Mouse (Mus musculus) liver, embryonic 13.5 days (tissue): Measurements from ENCODE around the gene Fbxo4. TPM values are rescaled to one million over a fixed set of nuclear protein-coding genes. Genes with fewer than 3 reads are reported as not detected.

Experiments used
- ATAC-seq: fragments of 200-750 bp; cut with Nextera tagmentation; 2 replicates; pipeline ENCODE4 v1.8.0; 2017; ENCODE audit warnings: low read depth, mild to moderate bottlenecking, moderate number of reproducible peaks, moderate library complexity
- DNase-seq: peaks from one replicate; pipeline ENCODE4 v3.0.0; 2022
- H3K27ac ChIP-seq: fragments of 300-500 bp; sonication (generic); 2 replicates; pipeline ENCODE4 v1.5.1; 2015; ENCODE audit warnings: moderate library complexity, mild to moderate bottlenecking, inconsistent platforms
- H3K27me3 ChIP-seq: fragments of 300-500 bp; sonication (generic); 2 replicates; pipeline ENCODE4 v1.6.1; 2015; ENCODE audit warnings: mild to moderate bottlenecking, inconsistent platforms
- H3K36me3 ChIP-seq: fragments of 300-500 bp; sonication (generic); 2 replicates; pipeline ENCODE4 v1.6.1; 2015; ENCODE audit warnings: mild to moderate bottlenecking, inconsistent platforms
- H3K4me1 ChIP-seq: fragments of 300-500 bp; sonication (generic); replicated peaks from 2 replicates; pipeline ENCODE4 v1.6.1; 2015; ENCODE audit warnings: inconsistent platforms
- H3K4me2 ChIP-seq: fragments of 300-500 bp; sonication (generic); 2 replicates; pipeline ENCODE4 v1.6.1; 2015; ENCODE audit warnings: inconsistent platforms, mild to moderate bottlenecking, moderate library complexity
- H3K4me3 ChIP-seq: fragments of 300-500 bp; sonication (generic); replicated peaks from 2 replicates; pipeline ENCODE4 v1.5.1; 2015; ENCODE audit warnings: mild to moderate bottlenecking, inconsistent platforms
- H3K9ac ChIP-seq: fragments of 300-500 bp; sonication (generic); 2 replicates; pipeline ENCODE4 v1.6.1; 2015; ENCODE audit warnings: mild to moderate bottlenecking, inconsistent platforms
- H3K9me3 ChIP-seq: fragments of 300-500 bp; sonication (generic); replicated peaks from 2 replicates; pipeline ENCODE4 v1.6.1; 2016; ENCODE audit warnings: inconsistent platforms
- WGBS: fragments of 180-500 bp; shearing (Covaris S2); methylation state at CpG from one replicate; pipeline ENCODE4 v1.1.7; 2015; ENCODE audit not compliant: insufficient replicate concordance; 5-methylcytosine and 5-hydroxymethylcytosine counted together
- polyA plus RNA-seq: library from polyadenylated mRNA; unstranded; fragments of >200 nt; fragmentation: Nextera tagmentation; extraction: Ambion mirVana; gene quantifications from 2 replicates; pipeline ENCODE4 v1.2.1, GENCODE M21; 2015

Fbxo4 gene
- polyA plus RNA-seq, 1 experiment from 2014 or later: 3.1 TPM

GRCm38 (mm10) chr15:3973300-3973699, 6.1 kb downstream of the Fbxo4 start:
- H3K27me3 ChIP-seq: no peaks in the 10 kb centered on the region
- H3K4me3 ChIP-seq: no peak overlapping the region
- 62% methylated on average over 3 of the region's 3 CpGs for WGBS
- no peaks in the 10 kb centered on the region for H3K4me1 ChIP-seq
- DNase-seq (no peak), ATAC-seq (no peak)
- no peaks in the 10 kb centered on the region for H3K36me3 ChIP-seq
- H3K4me2 ChIP-seq: no peak overlapping the region
- H3K9ac ChIP-seq: no peak overlapping the region
- H3K9me3 ChIP-seq: no peaks in the 10 kb centered on the region
- H3K27ac ChIP-seq: no peak overlapping the region

GRCm38 (mm10) chr15:3970193-3970592, 9.2 kb downstream of the Fbxo4 start:
- 81% methylated on average over 6 of the region's 6 CpGs for WGBS
- ATAC-seq (no peak), DNase-seq (no peak)
- Histone ChIP-seq H3K9me3 (no peaks in the 10 kb centered on the region), H3K4me3 (no peak overlapping the region), H3K27me3 (no peaks in the 10 kb centered on the region), H3K27ac (no peak overlapping the region), H3K4me2 (no peak overlapping the region), H3K36me3 (no peaks in the 10 kb centered on the region), H3K9ac (no peak overlapping the region), H3K4me1 (no peaks in the 10 kb centered on the region)

DNA sequence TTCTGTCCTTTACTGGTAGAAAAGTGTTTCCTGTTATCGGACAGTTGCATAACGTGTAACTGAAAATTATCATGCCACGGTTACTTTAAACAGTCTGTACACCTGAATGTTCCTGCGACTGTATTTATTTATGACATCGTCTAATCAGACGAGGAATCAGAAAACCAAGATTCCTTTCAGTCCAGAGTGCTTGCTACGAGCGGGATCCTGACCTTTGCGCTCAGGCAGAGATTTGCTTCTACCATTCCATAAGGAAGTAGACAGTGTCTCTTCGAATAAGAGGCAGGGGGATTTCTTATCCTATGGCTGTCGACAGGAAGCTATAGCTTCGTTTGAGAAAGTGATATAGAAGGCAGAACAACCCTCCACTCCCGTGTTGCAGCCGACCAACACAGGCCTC, 9.6 kb downstream of the Fbxo4 start:
- no peaks in the 10 kb centered on the region for H3K36me3 ChIP-seq
- no peak overlapping the region for H3K4me2 ChIP-seq
- H3K9ac ChIP-seq: no peak overlapping the region
- no peaks in the 10 kb centered on the region for H3K4me1 ChIP-seq
- 76% methylated on average over 14 of the region's 14 CpGs for WGBS
- H3K4me3 ChIP-seq: no peak overlapping the region
- H3K9me3 ChIP-seq: no peaks in the 10 kb centered on the region
- no peak overlapping the region for H3K27ac ChIP-seq
- ATAC-seq: no peak
- H3K27me3 ChIP-seq: no peaks in the 10 kb centered on the region
- DNase-seq: no peak

DNA sequence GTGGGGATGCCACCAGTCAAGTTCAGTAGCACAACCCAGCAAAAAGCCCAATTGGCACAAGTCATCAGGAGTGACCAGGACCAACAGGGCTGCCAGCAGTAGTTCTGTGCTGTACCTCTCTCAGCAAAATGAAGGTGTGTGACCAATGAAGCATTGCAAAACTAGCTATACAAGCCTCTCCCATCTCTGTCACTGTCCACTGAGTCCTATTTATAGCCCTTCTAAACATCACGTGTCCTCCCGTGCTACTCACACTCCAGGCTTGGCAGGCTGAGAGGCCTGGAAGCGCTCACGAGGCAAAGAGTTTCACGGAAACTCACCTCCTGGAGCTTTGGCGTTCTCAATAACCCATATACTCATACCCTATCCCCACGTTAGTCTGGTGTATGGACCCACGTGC, 17.1 kb downstream of the Fbxo4 start:
- Histone ChIP-seq H3K27ac (no peak overlapping the region), H3K4me2 (no peak overlapping the region), H3K27me3 (no peaks in the 10 kb centered on the region), H3K9me3 (no peaks in the 10 kb centered on the region), H3K36me3 (no peaks in the 10 kb centered on the region), H3K4me3 (no peak overlapping the region), H3K4me1 (no peaks in the 10 kb centered on the region), H3K9ac (no peak overlapping the region)
- no peak for ATAC-seq
- DNase-seq: no peak
- 70% methylated on average over 8 of the region's 8 CpGs for WGBS

GRCm38 (mm10) chr15:3960094-3960493, 19.3 kb downstream of the Fbxo4 start:
- WGBS: 70% methylated on average over 1 of the region's 1 CpGs
- Histone ChIP-seq H3K4me1 (no peaks in the 10 kb centered on the region), H3K36me3 (no peaks in the 10 kb centered on the region), H3K9me3 (no peaks in the 10 kb centered on the region), H3K27ac (no peak overlapping the region), H3K4me2 (no peak overlapping the region), H3K27me3 (no peaks in the 10 kb centered on the region), H3K9ac (no peak overlapping the region), H3K4me3 (no peak overlapping the region)
- DNase-seq: no peak
- ATAC-seq: no peak

DNA sequence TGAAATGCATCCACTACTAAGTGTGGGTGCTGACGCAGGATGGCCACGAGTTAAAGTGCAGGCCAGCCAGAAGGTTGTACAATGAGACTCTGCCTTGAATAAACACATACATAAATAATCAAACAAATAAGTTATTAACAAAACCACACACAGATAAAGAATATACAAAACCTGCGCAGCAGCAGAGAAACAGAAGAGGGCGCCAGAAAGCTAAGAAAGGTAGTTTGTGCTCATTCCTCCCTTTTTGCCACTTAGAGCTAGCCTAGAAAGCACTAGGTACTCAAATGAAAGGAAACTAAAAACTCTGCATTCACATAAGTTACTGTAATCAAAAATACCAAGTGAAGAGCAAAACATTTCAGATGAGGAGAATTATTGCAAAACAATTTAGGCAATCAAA, 21.4 kb downstream of the Fbxo4 start:
- Histone ChIP-seq H3K27ac (no peak overlapping the region), H3K27me3 (no peaks in the 10 kb centered on the region), H3K4me3 (no peak overlapping the region), H3K36me3 (no peaks in the 10 kb centered on the region), H3K4me1 (no peaks in the 10 kb centered on the region), H3K9me3 (no peaks in the 10 kb centered on the region), H3K4me2 (no peak overlapping the region), H3K9ac (no peak overlapping the region)
- 21% methylated on average over 4 of the region's 4 CpGs for WGBS
- DNase-seq (peak; percentile 8), ATAC-seq (no peak)

DNA sequence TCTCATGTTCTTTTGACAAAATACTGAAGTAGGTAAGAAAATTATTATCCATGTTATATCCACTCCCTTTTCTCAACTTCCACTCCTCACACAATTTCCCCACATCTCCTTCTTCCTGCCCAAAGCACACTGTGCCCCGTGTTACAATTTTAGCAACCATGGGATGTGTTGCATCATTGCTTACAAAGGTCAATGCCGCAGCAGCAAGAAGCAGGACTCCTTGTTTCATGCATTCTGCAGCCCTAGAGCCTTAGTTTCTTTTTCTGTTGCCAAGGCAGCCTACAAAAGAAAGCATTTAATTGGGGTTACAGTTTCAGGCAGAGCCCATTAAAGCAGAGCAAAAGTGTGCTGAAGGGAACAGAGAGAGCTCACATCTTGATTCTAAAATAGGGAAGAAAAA, 24.4 kb downstream of the Fbxo4 start:
- Histone ChIP-seq H3K9me3 (no peaks in the 10 kb centered on the region), H3K9ac (no peak overlapping the region), H3K36me3 (no peaks in the 10 kb centered on the region), H3K4me3 (no peak overlapping the region), H3K4me2 (no peak overlapping the region), H3K27me3 (no peaks in the 10 kb centered on the region), H3K27ac (no peak overlapping the region), H3K4me1 (no peaks in the 10 kb centered on the region)
- no peak for DNase-seq
- no peak for ATAC-seq
- 42% methylated on average over 2 of the region's 2 CpGs for WGBS

DNA sequence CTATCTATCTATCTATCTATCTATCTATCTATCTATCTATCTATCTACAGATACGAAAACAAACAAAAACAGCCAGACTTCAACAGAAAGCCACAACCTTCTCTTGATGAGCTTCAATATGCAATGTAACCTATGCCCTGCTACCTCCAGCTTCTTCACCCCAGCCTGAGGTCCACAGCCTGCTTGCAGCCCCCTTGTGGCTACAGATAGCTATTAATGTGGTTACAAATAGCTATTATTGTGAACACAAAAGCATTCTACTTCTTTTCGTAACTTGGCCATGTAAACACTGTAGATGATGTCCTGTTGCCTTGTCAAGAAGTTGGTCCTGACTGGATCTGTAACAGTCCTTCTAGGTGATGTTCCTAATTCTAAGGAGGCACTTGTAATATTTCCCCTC, 41.2 kb downstream of the Fbxo4 start:
- ATAC-seq (no peak), DNase-seq (no peak)
- 65% methylated on average over 2 of the region's 2 CpGs for whole genome bisulfite sequencing
- Histone ChIP-seq H3K4me1 (no peaks in the 10 kb centered on the region), H3K27ac (no peak overlapping the region), H3K4me2 (no peak overlapping the region), H3K27me3 (no peaks in the 10 kb centered on the region), H3K9me3 (no peaks in the 10 kb centered on the region), H3K9ac (no peak overlapping the region), H3K4me3 (no peak overlapping the region), H3K36me3 (no peaks in the 10 kb centered on the region)

- no peaks in the 10 kb centered on the region for H3K9me3 ChIP-seq
- no peak for ATAC-seq
- WGBS: 65% methylated on average over 3 of the region's 3 CpGs
- H3K4me2 ChIP-seq: no peak overlapping the region
- H3K4me1 ChIP-seq: no peaks in the 10 kb centered on the region
- no peak overlapping the region for H3K9ac ChIP-seq
- H3K27ac ChIP-seq: no peak overlapping the region
- H3K36me3 ChIP-seq: no peaks in the 10 kb centered on the region
- no peak overlapping the region for H3K4me3 ChIP-seq
- DNase-seq: no peak
- H3K27me3 ChIP-seq: no peaks in the 10 kb centered on the region
Observed at GRCm38 (mm10) chr15:3936056-3936455, 43.3 kb downstream of the Fbxo4 start.

- Histone ChIP-seq H3K4me2 (no peak overlapping the region), H3K9me3 (no peaks in the 10 kb centered on the region), H3K27ac (no peak overlapping the region), H3K36me3 (no peaks in the 10 kb centered on the region), H3K4me3 (no peak overlapping the region), H3K9ac (no peak overlapping the region), H3K27me3 (no peaks in the 10 kb centered on the region), H3K4me1 (no peaks in the 10 kb centered on the region)
- DNase-seq (no peak), ATAC-seq (no peak)
- WGBS: 59% methylated on average over 4 of the region's 4 CpGs
Observed at GRCm38 (mm10) chr15:3933466-3933865, 45.9 kb downstream of the Fbxo4 start.

DNA sequence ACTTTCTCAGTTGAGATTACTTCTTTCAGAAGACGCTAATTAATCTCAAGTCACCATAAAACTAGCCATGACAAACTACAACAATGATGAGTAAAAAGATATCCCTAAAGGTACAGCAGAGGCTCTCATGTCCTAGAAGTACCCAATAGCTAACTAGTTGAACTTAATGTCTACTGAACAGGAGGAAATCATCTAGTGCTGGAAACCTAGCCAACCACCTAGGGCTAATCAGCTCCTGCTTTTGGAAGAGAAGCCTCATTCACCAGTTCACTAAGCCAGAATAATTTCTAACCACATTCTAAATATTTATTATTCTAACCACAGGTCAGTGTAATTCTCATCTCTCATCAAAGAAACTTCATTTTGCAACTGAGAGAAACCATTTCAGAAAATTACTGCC, 47.4 kb downstream of the Fbxo4 start:
- H3K36me3 ChIP-seq: no peaks in the 10 kb centered on the region
- WGBS: 73% methylated on average over 1 of the region's 1 CpGs
- no peak for ATAC-seq
- H3K27me3 ChIP-seq: no peaks in the 10 kb centered on the region
- no peak overlapping the region for H3K27ac ChIP-seq
- H3K4me1 ChIP-seq: no peaks in the 10 kb centered on the region
- no peak for DNase-seq
- no peak overlapping the region for H3K9ac ChIP-seq
- H3K4me3 ChIP-seq: no peak overlapping the region
- no peaks in the 10 kb centered on the region for H3K9me3 ChIP-seq
- no peak overlapping the region for H3K4me2 ChIP-seq
